Comparison of ENCODE assay signal across 13 mouse cellular contexts in genomic region chr10:39490349-39491121, GRCm38 (mm10).
DNase-seq lines count a peak whose midpoint lies in the region; ATAC-seq and TF ChIP-seq lines count a peak whose summit lies in the region.
"Had no signal": no experiment of that assay in that cellular context is flagged by ENCODE, and none has a peak within 500 bp of the region (broad histone marks: within the 10 kb centered on the region; RNA-seq: fewer than 3 reads in every experiment).

No protein-coding gene starts in this region.

- peaks cover 35% of the 10 kb centered on the region for H3K4me1 ChIP-seq in forebrain, embryonic 10.5 days
- H3K4me1 ChIP-seq in forebrain, embryonic 14.5 days (ENCODE audit: control insufficient read depth, insufficient read depth, low read length), result peaks cover 32% of the 10 kb centered on the region
- H3K4me1 ChIP-seq in kidney, postnatal 0 days (replicated peaks; ENCODE audit: insufficient read depth, low read length), result peaks cover 3% of the 10 kb centered on the region
- H3K4me1 ChIP-seq in kidney, adult 2 months (ENCODE audit: control insufficient read depth, insufficient read depth, low read length), result no peaks in the 10 kb centered on the region
- peaks cover 24% of the 10 kb centered on the region for H3K4me1 ChIP-seq in embryonic facial prominence, embryonic 15.5 days
- H3K4me1 ChIP-seq in neural tube, embryonic 13.5 days (replicated peaks), result peaks cover 72% of the 10 kb centered on the region

- WGBS in forebrain, embryonic 10.5 days, result 89% methylated on average over 9 of the region's 9 CpGs
- WGBS in forebrain, embryonic 14.5 days, result 72% methylated on average over 9 of the region's 9 CpGs
- 54% methylated on average over 9 of the region's 9 CpGs for WGBS in kidney, postnatal 0 days
- 54% methylated on average over 9 of the region's 9 CpGs for WGBS in kidney, adult 2 months
- 76% methylated on average over 9 of the region's 9 CpGs for WGBS in embryonic facial prominence, embryonic 15.5 days
- 50% methylated on average over 9 of the region's 9 CpGs for WGBS in neural tube, embryonic 13.5 days

- no peak for ATAC-seq in forebrain, embryonic 14.5 days
- no peak for ATAC-seq in kidney, postnatal 0 days (replicated peaks; ENCODE audit: low FRiP score, low read depth)
- no peak for ATAC-seq in embryonic facial prominence, embryonic 15.5 days (ENCODE audit: insufficient number of reproducible peaks, low FRiP score, low TSS enrichment, low read depth)
- no peak for ATAC-seq in neural tube, embryonic 13.5 days (ENCODE audit: low read depth)
- ATAC-seq: midbrain, embryonic 13.5 days had no signal

- no peak for DNase-seq in forebrain, embryonic 10.5 days (ENCODE audit: extremely low spot score, low spot score)
- DNase-seq in forebrain, embryonic 14.5 days (ENCODE audit: low spot score), result no peak
- DNase-seq in kidney, postnatal 0 days (ENCODE audit: low spot score), result peak; percentile 42
- no peak for DNase-seq in kidney, adult 2 months
- no peak for DNase-seq in urinary bladder, postnatal 10 days (ENCODE audit: low spot score)
- DNase-seq in adrenal gland, postnatal 25 days, result no peak
- DNase-seq: cerebellum, adult 18-20 months; lung, adult 18-20 months had no signal

- H3K27ac ChIP-seq in forebrain, embryonic 10.5 days, result 0 out of 2 replicates have a peak overlapping the region, but pooled peaks have one; percentile 16
- H3K27ac ChIP-seq in forebrain, embryonic 14.5 days (ENCODE audit: low read depth, low read length), result no peak overlapping the region; the same call in 1 of the 2 replicates
- H3K27ac ChIP-seq in kidney, postnatal 0 days, result no peak overlapping the region
- no peak overlapping the region for H3K27ac ChIP-seq in kidney, adult 2 months (ENCODE audit: insufficient read depth, low read depth, low read length)
- 0 out of 2 replicates have a peak overlapping the region, but pooled peaks have one; percentile 5 for H3K27ac ChIP-seq in embryonic facial prominence, embryonic 15.5 days (replicated peaks)
- H3K27ac ChIP-seq in neural tube, embryonic 13.5 days (replicated peaks), result peak overlapping the region; percentile 54
- H3K27ac ChIP-seq: embryonic facial prominence, embryonic 13.5 days; midbrain, embryonic 13.5 days had no signal

- TF ChIP-seq POLR2A in kidney, adult 2 months (IDR thresholded peaks at IDR 0.05; ENCODE audit: low read depth, low read length), result no peak

- H3K4me3 ChIP-seq in forebrain, embryonic 10.5 days, result no peak overlapping the region
- no peak overlapping the region for H3K4me3 ChIP-seq in forebrain, embryonic 14.5 days (ENCODE audit: low read depth, low read length)
- no peak overlapping the region for H3K4me3 ChIP-seq in kidney, postnatal 0 days (replicated peaks; ENCODE audit: low read depth, low read length)
- no peak overlapping the region for H3K4me3 ChIP-seq in kidney, adult 2 months (ENCODE audit: insufficient read depth, low read depth, low read length)
- H3K4me3 ChIP-seq in embryonic facial prominence, embryonic 15.5 days (replicated peaks), result no peak overlapping the region
- no peak overlapping the region for H3K4me3 ChIP-seq in neural tube, embryonic 13.5 days
- H3K4me3 ChIP-seq: embryonic facial prominence, embryonic 13.5 days; midbrain, embryonic 13.5 days had no signal

- TF ChIP-seq CTCF in kidney, postnatal 0 days (IDR thresholded peaks at IDR 0.05; ENCODE audit: low read depth), result no peak
- TF ChIP-seq CTCF in kidney, adult 2 months (conservative IDR thresholded peaks at IDR 0.05; ENCODE audit: insufficient read depth, insufficient read length, low read depth, low read length), result no peak

- H3K9me3 ChIP-seq in forebrain, embryonic 10.5 days, result no peaks in the 10 kb centered on the region
- H3K9me3 ChIP-seq in forebrain, embryonic 14.5 days (replicated peaks; ENCODE audit: control insufficient read depth, low read length), result no peaks in the 10 kb centered on the region
- H3K9me3 ChIP-seq in kidney, postnatal 0 days (replicated peaks; ENCODE audit: low read length), result no peaks in the 10 kb centered on the region
- no peaks in the 10 kb centered on the region for H3K9me3 ChIP-seq in embryonic facial prominence, embryonic 15.5 days (replicated peaks)
- no peaks in the 10 kb centered on the region for H3K9me3 ChIP-seq in neural tube, embryonic 13.5 days
- H3K9me3 ChIP-seq: embryonic facial prominence, embryonic 13.5 days; midbrain, embryonic 13.5 days had no signal

- H3K27me3 ChIP-seq in forebrain, embryonic 10.5 days (ENCODE audit: poor library complexity, severe bottlenecking), result no peaks in the 10 kb centered on the region
- no peaks in the 10 kb centered on the region for H3K27me3 ChIP-seq in forebrain, embryonic 14.5 days (replicated peaks; ENCODE audit: control insufficient read depth, insufficient read depth, low read length)
- H3K27me3 ChIP-seq in kidney, postnatal 0 days (ENCODE audit: insufficient read depth, low read length), result no peaks in the 10 kb centered on the region
- H3K27me3 ChIP-seq in kidney, adult 2 months (replicated peaks; ENCODE audit: control insufficient read depth, insufficient read depth, low read length), result no peaks in the 10 kb centered on the region
- H3K27me3 ChIP-seq in embryonic facial prominence, embryonic 15.5 days, result no peaks in the 10 kb centered on the region
- H3K27me3 ChIP-seq in neural tube, embryonic 13.5 days, result no peaks in the 10 kb centered on the region
- H3K27me3 ChIP-seq: embryonic facial prominence, embryonic 13.5 days; midbrain, embryonic 13.5 days had no signal

- no peak overlapping the region for H3K4me2 ChIP-seq in forebrain, embryonic 14.5 days (ENCODE audit: low read length)
- H3K4me2 ChIP-seq in kidney, postnatal 0 days (ENCODE audit: low read length), result no peak overlapping the region
- no peak overlapping the region for H3K4me2 ChIP-seq in embryonic facial prominence, embryonic 15.5 days (replicated peaks)
- no peak overlapping the region for H3K4me2 ChIP-seq in neural tube, embryonic 13.5 days
- H3K4me2 ChIP-seq: embryonic facial prominence, embryonic 13.5 days; heart, embryonic 11.5 days; midbrain, embryonic 13.5 days had no signal

- H3K36me3 ChIP-seq in forebrain, embryonic 10.5 days (replicated peaks), result 0 out of 2 replicates have a peak, but pooled peaks cover 3% of the 10 kb centered on the region
- 0 out of 2 replicates have a peak, but pooled peaks cover 3% of the 10 kb centered on the region for H3K36me3 ChIP-seq in forebrain, embryonic 14.5 days (ENCODE audit: control insufficient read depth, insufficient read depth, low read length)
- H3K36me3 ChIP-seq in kidney, postnatal 0 days (ENCODE audit: insufficient read depth, low read length), result no peaks in the 10 kb centered on the region
- no peaks in the 10 kb centered on the region for H3K36me3 ChIP-seq in kidney, adult 2 months (ENCODE audit: control insufficient read depth, insufficient read depth, low read length)
- 0 out of 2 replicates have a peak, but pooled peaks cover 3% of the 10 kb centered on the region for H3K36me3 ChIP-seq in embryonic facial prominence, embryonic 15.5 days
- H3K36me3 ChIP-seq in neural tube, embryonic 13.5 days, result no peaks in the 10 kb centered on the region
- H3K36me3 ChIP-seq: midbrain, embryonic 13.5 days had no signal

- H3K9ac ChIP-seq in forebrain, embryonic 14.5 days (ENCODE audit: low read length), result no peak overlapping the region
- no peak overlapping the region for H3K9ac ChIP-seq in kidney, postnatal 0 days (ENCODE audit: low read depth, low read length)
- H3K9ac ChIP-seq in embryonic facial prominence, embryonic 15.5 days, result no peak overlapping the region
- no peak overlapping the region for H3K9ac ChIP-seq in neural tube, embryonic 13.5 days
- H3K9ac ChIP-seq: embryonic facial prominence, embryonic 13.5 days; midbrain, embryonic 13.5 days had no signal

Comparison
In these comparisons a context has a peak if more than half of its experiments do, and no peak if none do; other contexts are left out.
1. H3K27ac ChIP-seq: peak in forebrain, embryonic 10.5 days (single experiment), embryonic facial prominence, embryonic 15.5 days (single experiment) and neural tube, embryonic 13.5 days (single experiment); none in forebrain, embryonic 14.5 days (single experiment), kidney, postnatal 0 days (single experiment) and kidney, adult 2 months (single experiment).